Mouse (Mus musculus): ENCODE data around the gene Fam83b.

The Fam83b gene

DNA sequence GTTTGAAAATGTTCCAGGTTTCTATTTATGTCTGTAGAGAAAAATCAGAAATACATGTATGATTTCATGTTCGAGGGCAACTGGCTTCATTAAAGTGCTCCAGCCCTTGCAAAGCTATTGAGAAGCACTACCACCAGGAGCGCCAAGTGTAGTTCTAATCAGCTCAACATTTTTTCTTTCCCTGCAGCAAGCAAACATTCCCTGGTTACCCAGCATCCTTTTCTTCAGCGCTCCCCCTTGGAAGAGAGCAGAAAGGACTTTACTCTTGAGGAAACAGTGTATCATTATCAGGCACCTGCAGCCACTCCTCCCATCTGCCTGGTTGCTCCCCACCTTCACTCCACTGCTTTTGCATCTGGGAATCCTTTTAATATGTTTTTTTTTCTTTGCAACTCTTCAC lies 45.3 kb downstream of the Fam83b start:
- DNase-seq (ENCODE audit: low read depth, low spot score), result no peak

DNA sequence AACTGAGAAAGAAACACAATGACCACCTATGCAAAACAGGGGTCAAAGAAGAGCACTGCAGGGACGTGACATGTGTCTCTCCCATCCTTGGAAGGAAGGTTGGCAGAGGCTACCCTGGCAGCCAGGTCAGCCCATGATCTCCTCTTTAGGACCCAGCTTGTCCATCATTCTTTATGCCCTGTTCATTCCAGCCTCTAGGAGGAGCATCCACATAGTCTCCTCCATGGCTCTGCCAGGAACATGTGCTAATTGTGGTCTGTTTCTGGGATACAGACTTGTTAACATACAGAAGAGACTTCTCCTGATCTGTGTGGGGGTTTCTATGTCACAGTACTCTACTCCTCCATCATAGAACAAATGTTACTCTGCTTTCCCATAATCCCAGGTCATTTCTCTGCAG lies 48.3 kb downstream of the Fam83b start:
- DNase-seq (ENCODE audit: low read depth, low spot score), result peak; percentile 11

DNA sequence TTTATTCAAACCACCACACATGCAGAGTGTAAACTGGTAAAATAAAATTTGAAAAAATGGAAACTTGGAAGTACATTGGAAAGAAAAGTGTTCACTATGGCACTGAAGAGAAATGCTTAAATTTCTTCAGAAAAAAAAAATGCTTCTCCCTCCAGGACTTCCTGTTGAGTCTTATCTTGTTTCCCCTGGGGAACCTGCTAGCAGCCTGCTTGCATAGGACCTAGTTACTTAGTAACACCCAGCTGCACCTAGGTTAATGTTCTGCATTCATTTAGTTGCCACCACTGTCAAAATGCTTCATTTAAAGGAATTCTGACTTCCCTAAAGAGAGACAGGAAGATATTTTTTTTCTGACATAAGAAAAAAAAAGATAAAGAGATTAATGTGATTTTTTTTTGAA lies 61.3 kb downstream of the Fam83b start:
- DNase-seq (ENCODE audit: low read depth, low spot score), result no peak

DNA sequence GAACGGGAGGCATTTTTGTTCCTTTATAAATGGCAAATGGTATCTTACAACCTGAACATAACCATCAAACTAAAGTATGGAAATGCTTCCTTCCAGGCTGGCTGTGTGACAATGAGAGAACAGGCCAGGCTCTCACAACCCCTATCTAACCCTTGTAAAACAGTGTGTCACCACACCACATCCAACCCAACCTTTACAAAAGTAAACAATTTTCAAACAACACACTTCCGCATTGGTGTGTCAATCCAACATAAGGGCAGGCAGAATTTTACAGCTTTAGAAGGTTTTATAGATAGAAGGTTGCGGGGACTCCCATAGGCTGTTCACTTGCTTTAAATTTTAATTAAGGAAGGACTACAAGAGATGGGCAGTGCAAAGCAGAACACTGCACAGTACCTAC lies 77.2 kb downstream of the Fam83b start:
- no peak for DNase-seq (ENCODE audit: low read depth, low spot score)

DNA sequence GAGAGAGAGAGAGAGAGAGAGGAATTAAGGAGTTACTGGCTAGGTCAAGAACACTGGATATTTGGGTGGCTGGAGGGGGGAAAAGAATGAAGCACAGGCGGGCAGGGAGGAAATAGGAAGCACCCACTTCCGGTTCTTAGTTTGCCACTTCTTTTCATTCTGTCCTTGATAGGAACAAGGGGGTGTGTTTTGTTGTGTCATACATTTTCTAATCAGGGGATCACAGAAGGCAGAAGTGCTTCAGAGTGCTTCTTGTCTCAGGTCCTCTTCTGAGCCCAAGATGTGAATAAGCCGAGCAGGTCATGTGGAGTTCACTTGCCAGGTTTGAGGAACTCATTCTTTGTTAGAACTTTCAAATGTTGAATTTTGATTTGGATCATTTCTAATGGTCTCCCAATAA lies 86.8 kb downstream of the Fam83b start:
- no peak for DNase-seq (ENCODE audit: low read depth, low spot score)

DNA sequence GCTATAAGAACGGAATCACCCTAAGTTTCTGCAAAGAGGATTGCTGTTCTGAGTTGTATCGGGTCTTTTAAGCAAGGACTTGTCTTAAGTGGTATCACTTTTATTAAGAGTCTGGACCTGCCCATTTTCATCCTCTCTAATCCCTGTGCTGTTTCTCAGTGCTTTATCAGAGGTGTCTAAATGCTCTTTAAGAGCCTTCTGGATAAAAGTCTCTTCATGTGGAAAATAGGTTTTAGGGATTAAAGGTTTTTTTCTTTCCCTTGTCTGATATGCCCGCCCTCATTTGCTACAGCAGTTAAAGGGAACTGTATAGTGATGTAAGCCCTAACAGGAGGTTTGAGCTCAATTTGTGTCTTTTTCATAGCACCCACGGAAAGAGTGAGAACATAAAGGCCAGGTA lies 97.4 kb downstream of the Fam83b start:
- DNase-seq (ENCODE audit: low read depth, low spot score), result no peak

DNA sequence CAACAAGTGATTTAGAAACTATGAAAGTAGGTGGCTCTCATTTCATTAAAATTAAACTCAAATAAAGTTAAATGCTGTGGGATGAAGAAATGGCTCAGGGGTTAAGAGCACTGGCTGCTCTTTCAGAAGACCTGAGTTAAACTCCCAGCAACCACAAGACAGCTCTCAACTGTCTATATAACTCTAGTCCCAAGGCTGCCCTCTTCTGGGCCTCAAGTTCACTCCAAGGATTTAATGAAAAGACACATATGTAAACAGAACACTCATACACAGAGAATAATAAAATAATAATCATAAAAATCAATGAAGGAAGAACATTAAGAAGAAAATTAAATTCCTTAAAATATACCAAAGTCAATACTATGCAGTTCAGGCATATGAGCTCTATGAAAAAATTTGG lies 105.4 kb downstream of the Fam83b start:
- DNase-seq (ENCODE audit: low read depth, low spot score), result peak; percentile 30

DNA sequence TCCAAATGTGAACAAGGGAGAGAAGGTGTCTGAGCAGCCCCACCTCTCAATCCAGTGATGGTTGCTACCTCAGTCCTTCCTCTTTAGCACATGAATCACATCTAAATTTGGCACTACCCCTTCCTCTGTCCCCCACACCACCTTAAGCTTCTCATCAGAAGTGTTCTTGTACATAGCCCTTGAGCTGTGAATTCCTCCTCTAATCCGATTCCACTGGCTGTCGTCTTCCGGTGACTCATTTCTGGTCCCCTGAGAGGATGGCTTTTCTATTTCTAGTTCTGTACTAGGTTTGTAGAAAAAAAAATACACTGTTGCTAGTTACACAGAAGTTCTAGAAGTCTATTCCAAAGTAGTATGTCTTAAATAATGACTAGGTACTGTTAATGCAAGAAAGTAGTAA lies 111.2 kb downstream of the Fam83b start:
- no peak for DNase-seq (ENCODE audit: low read depth, low spot score)

All from ZHBTc4 (cell line).